Mouse (Mus musculus) limb, embryonic 14.5 days (tissue): ENCODE results near the gene Atf7. TPM values are rescaled to one million over a fixed set of nuclear protein-coding genes. Genes with fewer than 3 reads are reported as not detected.

Source experiments
- ATAC-seq: fragments of 200-750 bp; cut with Nextera tagmentation; 2 replicates; pipeline ENCODE4 v1.8.0; 2017; ENCODE audit warnings: low read depth, moderate number of reproducible peaks, moderate TSS enrichment; ENCODE audit not compliant: low FRiP score
- DNase-seq: peaks from one replicate; pipeline ENCODE4 v3.0.0-alpha.2; 2015; ENCODE audit warnings: low spot score
- H3K27ac ChIP-seq: fragments of 300-500 bp; sonication (generic); replicated peaks from 2 replicates; pipeline ENCODE4 v1.5.1; 2014; ENCODE audit warnings: low read depth, mild to moderate bottlenecking, low read length, moderate library complexity, mixed read lengths
- H3K27me3 ChIP-seq: fragments of 300-500 bp; sonication (generic); 2 replicates; pipeline ENCODE4 v1.6.1; 2014; ENCODE audit warnings: low read length, mixed read lengths; ENCODE audit not compliant: control insufficient read depth, insufficient read depth
- H3K36me3 ChIP-seq: fragments of 300-500 bp; sonication (generic); 2 replicates; pipeline ENCODE4 v1.6.1; 2014; ENCODE audit warnings: mild to moderate bottlenecking, low read length, moderate library complexity, mixed read lengths; ENCODE audit not compliant: control insufficient read depth, insufficient read depth
- H3K4me1 ChIP-seq: fragments of 300-500 bp; sonication (generic); 2 replicates; pipeline ENCODE4 v1.6.1; 2014; ENCODE audit warnings: antibody characterized with exemption, low read length, mixed read lengths; ENCODE audit not compliant: control insufficient read depth, insufficient read depth
- H3K4me2 ChIP-seq: fragments of 300-500 bp; sonication (generic); replicated peaks from 2 replicates; pipeline ENCODE4 v1.6.1; 2014; ENCODE audit warnings: low read depth, mild to moderate bottlenecking, low read length, moderate library complexity; ENCODE audit not compliant: severe bottlenecking
- H3K4me3 ChIP-seq: fragments of 300-500 bp; sonication (generic); replicated peaks from 2 replicates; pipeline ENCODE4 v1.5.1; 2014; ENCODE audit warnings: low read length
- H3K9ac ChIP-seq: fragments of 300-500 bp; sonication (generic); 2 replicates; pipeline ENCODE4 v1.6.1; 2014; ENCODE audit warnings: mild to moderate bottlenecking, low read depth, low read length, moderate library complexity; ENCODE audit not compliant: severe bottlenecking
- H3K9me3 ChIP-seq: fragments of 300-500 bp; sonication (generic); 2 replicates; pipeline ENCODE4 v1.6.1; 2016; ENCODE audit warnings: low read length; ENCODE audit not compliant: control insufficient read depth
- POLR2A ChIP-seq: fragments of 200-500 bp; IDR thresholded peaks from 2 replicates; pipeline ENCODE4 v1.8.0; 2012; ENCODE audit warnings: inconsistent platforms, mild to moderate bottlenecking, moderate library complexity, borderline replicate concordance; ENCODE audit not compliant: insufficient read depth, insufficient read length; ENCODE audit errors: extremely low read depth
- WGBS: fragments of 180-500 bp; shearing (Covaris S2); extraction: QIAGEN DNeasy Blood & Tissue Kit; methylation state at CpG from one replicate; pipeline ENCODE4 v1.1.7; 2014; 5-methylcytosine and 5-hydroxymethylcytosine counted together
- polyA plus RNA-seq, 2 experiments: library from polyadenylated mRNA; depleted of rRNA in 1 of 2; stranded (reverse) in 1 of 2; unstranded in 1 of 2; fragments of >200 nt; fragmentation: Nextera tagmentation in 1 of 2; extraction: Ambion mirVana in 1 of 2; gene quantifications; 2 replicates each; pipeline versions ENCODE4 v1.2.1 to v1.2.3; 2012 to 2014

Atf7 gene
- polyA plus RNA-seq, 2 experiments: 50.7 to 110 TPM

DNA sequence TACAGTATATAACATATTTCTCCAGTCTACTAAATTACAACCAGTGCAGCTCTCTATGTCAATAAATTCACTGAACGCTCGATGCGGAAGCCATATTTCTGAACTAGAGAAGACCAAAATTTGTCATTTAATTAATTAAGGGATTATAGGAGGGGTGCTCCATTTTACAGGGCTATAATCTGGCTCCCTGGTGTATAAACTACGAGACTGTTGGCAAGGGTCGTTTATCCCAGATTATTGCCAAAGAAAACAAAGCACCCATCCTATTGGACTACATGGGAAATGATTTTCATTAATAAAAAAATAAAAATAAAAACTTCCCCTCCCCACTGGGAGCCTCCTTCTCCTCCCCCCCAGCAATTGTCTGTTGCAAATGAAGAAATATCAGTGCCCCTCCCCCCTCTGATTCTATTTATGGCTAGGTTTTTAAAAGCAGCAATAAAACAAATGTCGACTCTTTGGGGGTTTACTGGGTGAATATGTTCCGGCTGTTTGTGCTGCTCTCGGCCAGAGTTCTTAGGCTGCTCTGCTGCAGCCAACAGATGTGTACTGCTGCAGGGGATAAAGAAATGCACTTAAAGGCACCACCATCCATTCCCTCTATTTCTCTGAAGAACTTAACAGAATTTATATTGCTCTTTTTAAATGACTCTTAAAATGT is 31.1 kb downstream of the Atf7 start:
- 10% methylated on average over 8 of the region's 8 CpGs for WGBS
- no peak overlapping the region for H3K27ac ChIP-seq
- peak; percentile 73 for DNase-seq
- ATAC-seq: peak; percentile 76; the same call in 1 of the 2 replicates
- peak overlapping the region; percentile 34 for H3K4me2 ChIP-seq
- no peak for TF ChIP-seq POLR2A
- H3K9me3 ChIP-seq: no peaks in the 10 kb centered on the region
- H3K36me3 ChIP-seq: 0 out of 2 replicates have a peak, but pooled peaks cover 6% of the 10 kb centered on the region
- H3K4me3 ChIP-seq: 0 out of 2 replicates have a peak overlapping the region, but pooled peaks have one; percentile 0
- peaks cover 20% of the 10 kb centered on the region for H3K4me1 ChIP-seq
- no peaks in the 10 kb centered on the region for H3K27me3 ChIP-seq
- H3K9ac ChIP-seq: no peak overlapping the region

DNA sequence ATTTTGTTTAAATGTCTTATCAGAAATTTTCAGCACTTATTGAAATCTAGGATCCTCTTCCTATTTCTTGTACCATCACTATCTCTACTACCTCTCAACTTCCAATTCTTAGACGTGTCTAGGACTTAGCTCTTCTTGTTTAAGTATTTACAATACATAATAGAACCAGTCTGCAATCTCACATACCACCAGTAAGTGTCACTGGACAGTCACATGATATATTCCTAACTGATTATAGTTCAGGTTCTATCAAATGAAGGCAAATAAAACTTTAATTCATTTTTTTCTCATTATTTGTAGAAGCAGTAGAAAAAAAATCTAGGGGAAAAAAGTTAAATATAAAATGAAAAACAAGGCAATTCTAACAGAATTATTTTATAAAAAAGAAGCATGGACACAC is 32.6 kb downstream of the Atf7 start:
- Histone ChIP-seq H3K9me3 (no peaks in the 10 kb centered on the region), H3K36me3 (peaks cover 10% of the 10 kb centered on the region; the same call in 1 of the 2 replicates), H3K4me2 (no peak overlapping the region), H3K9ac (no peak overlapping the region), H3K4me1 (peaks cover 20% of the 10 kb centered on the region), H3K27me3 (no peaks in the 10 kb centered on the region), H3K27ac (no peak overlapping the region), H3K4me3 (no peak overlapping the region)
- DNase-seq (no peak), ATAC-seq (no peak)
- no peak for TF ChIP-seq POLR2A
- 35% methylated on average over 1 of the region's 1 CpGs for WGBS

DNA sequence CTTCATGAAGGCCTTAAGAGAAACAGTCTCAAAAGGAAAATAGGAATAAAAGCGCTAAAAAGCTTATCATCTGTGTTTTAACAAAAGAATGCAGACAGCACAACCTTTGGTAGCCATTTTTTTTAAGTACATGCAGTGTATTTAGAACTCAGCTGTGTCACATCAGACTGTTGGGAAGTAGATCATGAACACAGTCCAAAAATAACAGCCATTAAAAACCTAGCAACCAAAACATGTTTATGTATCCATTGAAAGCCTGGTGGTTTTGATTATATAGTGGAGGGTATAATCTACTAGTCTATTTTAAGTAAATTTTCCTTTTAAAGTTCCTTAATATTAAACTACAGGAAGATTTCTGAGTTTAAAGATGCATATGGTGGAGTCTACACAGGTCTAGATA is 34.7 kb downstream of the Atf7 start:
- peaks cover 10% of the 10 kb centered on the region; the same call in 1 of the 2 replicates for H3K36me3 ChIP-seq
- H3K4me3 ChIP-seq: no peak overlapping the region
- H3K27me3 ChIP-seq: no peaks in the 10 kb centered on the region
- H3K9ac ChIP-seq: no peak overlapping the region
- 87% methylated on average over 1 of the region's 1 CpGs for WGBS
- H3K4me2 ChIP-seq: no peak overlapping the region
- H3K4me1 ChIP-seq: peaks cover 20% of the 10 kb centered on the region
- peak; percentile 73 for DNase-seq
- no peak for TF ChIP-seq POLR2A
- no peak overlapping the region for H3K27ac ChIP-seq
- 0 out of 2 replicates have a peak, but pooled peaks have one; percentile 33 for ATAC-seq
- no peaks in the 10 kb centered on the region for H3K9me3 ChIP-seq

DNA sequence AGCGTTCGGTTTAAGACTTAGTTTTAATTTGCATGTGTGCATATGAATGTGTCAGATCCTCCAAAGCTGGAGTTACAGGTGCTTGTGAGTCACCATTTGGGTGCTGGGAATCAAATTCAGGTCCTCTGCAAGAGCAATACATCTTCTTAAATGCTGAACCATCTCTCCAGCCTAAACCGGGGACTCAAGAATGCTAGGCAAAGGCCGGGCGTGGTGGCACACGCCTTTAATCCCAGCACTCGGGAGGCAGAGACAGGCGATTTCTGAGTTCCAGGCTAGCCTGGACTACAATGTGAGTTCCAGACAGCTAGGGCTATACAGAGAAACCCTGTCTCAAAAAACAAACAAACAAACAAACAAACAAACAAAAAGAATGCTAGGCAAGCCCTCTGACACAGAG is 35.4 kb downstream of the Atf7 start:
- no peak for ATAC-seq
- H3K27me3 ChIP-seq: no peaks in the 10 kb centered on the region
- peaks cover 10% of the 10 kb centered on the region; the same call in 1 of the 2 replicates for H3K36me3 ChIP-seq
- H3K9me3 ChIP-seq: no peaks in the 10 kb centered on the region
- TF ChIP-seq POLR2A: no peak
- H3K9ac ChIP-seq: no peak overlapping the region
- no peak overlapping the region for H3K4me3 ChIP-seq
- DNase-seq: no peak
- H3K4me2 ChIP-seq: no peak overlapping the region
- WGBS: 99% methylated on average over 8 of the region's 8 CpGs
- peaks cover 15% of the 10 kb centered on the region for H3K4me1 ChIP-seq
- H3K27ac ChIP-seq: no peak overlapping the region

DNA sequence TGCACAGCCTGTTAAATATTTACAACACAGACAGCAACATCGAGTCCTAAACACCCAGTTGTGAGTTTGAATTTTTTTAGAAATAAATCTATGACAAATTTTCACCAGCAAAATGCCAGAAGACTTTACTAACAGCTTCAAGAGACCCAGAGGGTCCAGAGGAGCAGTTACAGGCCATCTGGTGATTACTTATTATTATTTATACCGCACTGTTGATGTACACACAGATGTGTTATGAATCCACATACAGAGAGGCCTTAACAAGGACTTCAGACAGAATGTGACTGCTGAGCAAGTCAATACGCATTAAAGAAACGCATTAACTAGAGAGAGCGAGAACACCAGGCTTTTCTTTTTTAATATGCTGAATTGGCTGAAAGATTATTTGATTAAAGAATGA is 39.8 kb downstream of the Atf7 start:
- peaks cover 4% of the 10 kb centered on the region; the same call in 1 of the 2 replicates for H3K36me3 ChIP-seq
- ATAC-seq (no peak), DNase-seq (no peak)
- no peaks in the 10 kb centered on the region for H3K9me3 ChIP-seq
- H3K27me3 ChIP-seq: no peaks in the 10 kb centered on the region
- no peak for TF ChIP-seq POLR2A
- no peak overlapping the region for H3K9ac ChIP-seq
- no peak overlapping the region for H3K4me3 ChIP-seq
- H3K4me1 ChIP-seq: no peaks in the 10 kb centered on the region
- WGBS: 70% methylated on average over 5 of the region's 5 CpGs
- H3K27ac ChIP-seq: no peak overlapping the region
- H3K4me2 ChIP-seq: no peak overlapping the region
